Mouse (Mus musculus) common myeloid progenitor, adult 5-6 weeks (primary cell): ENCODE measurements around the gene Dgcr2. TPM values are rescaled to one million over a fixed set of nuclear protein-coding genes. Genes with fewer than 3 reads are reported as not detected.

Experiments used
- ATAC-seq: replicated peaks from 2 replicates; pipeline ENCODE4 v1.8.0; 2016; ENCODE audit warnings: low read depth, mild to moderate bottlenecking, moderate TSS enrichment, inconsistent platforms; ENCODE audit not compliant: poor library complexity, severe bottlenecking
- total RNA-seq: library from RNA; stranded (forward); fragments of 200-1000, 187-1606 nt; gene quantifications from 2 replicates; pipeline ENCODE4 v1.2.3, GENCODE M21; 2017

Dgcr2 gene
- total RNA-seq, 1 experiment from 2014 or later, result 43.8 TPM

DNA sequence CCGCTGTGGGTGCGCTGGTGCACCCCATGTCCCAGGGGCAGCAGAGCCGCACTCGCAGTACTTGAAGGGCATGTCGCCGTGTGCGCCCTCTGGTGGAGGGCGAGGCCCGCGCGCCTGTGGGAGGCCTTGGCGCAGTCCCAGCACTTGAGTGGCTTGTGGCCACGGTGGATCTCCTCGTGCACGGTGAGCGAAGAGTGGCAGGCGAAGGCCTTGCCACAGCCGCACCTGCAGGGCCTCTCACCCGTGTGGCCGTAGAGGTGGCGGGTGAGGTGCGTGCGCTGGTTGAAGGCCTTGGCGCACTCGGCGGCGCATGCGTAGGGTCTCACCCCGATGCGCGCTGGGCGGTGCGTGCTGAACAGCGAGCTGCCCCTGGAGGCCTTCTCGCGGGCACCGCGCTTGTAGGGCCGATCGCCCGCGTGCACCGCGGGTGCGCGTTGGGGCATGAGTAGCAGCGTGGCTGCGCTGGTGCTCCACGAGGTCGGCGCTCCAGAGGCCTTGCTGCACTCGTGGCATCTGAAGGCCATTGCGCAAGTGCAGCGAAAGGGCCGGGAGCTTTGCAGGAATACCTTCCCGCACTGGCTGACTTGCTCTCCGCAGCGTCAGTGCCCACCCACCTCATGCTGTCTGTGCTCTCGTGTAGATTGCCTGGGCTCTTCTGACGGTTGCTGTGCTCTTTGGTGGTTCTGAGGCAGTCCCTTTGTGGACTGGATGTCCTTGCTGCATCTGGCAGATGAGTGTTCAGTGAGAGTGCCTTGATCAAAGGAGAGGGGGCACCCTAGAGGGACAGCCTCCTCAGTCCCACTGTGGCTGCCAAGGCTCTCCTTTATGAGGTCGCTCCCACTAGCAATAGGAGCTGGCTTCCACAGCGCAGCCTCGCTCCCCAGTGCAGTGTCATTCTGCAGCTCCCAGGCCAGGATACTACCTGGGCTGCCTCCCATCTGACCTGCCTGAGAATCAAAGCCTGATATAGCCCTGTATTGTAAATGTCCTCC, 82.7 kb downstream of the Dgcr2 start:
- peak; percentile 78 for ATAC-seq

DNA sequence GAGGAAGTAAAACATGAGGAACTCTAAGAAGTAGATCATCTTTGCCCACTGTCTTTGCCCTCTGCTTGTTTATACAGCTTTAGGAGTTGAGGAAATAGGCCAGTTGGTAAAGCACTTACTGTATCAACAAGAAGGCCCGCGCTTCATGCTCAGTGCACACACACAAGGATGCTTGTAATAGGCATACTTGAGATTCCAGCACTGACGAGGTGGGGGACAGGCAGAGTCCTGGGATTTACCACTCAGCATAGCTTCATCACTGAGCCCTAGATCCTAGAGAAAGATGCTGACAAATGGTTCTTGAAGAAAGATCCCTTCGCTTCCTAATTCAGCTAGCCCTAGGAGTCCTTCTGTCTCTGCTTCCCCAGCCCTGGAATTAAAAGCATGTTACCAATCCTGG, 85.2 kb downstream of the Dgcr2 start:
- ATAC-seq, result no peak

GRCm38 (mm10) chr16:17812120-17812519, 86.2 kb downstream of the Dgcr2 start:
- ATAC-seq, result peak; percentile 43

GRCm38 (mm10) chr16:17809711-17810110, 88.7 kb downstream of the Dgcr2 start:
- ATAC-seq, result peak; percentile 20; the same call in 1 of the 2 replicates

- ATAC-seq, result no peak
These were observed 89.2 kb downstream of the Dgcr2 start for GRCm38 (mm10) chr16:17809125-17809524.

DNA sequence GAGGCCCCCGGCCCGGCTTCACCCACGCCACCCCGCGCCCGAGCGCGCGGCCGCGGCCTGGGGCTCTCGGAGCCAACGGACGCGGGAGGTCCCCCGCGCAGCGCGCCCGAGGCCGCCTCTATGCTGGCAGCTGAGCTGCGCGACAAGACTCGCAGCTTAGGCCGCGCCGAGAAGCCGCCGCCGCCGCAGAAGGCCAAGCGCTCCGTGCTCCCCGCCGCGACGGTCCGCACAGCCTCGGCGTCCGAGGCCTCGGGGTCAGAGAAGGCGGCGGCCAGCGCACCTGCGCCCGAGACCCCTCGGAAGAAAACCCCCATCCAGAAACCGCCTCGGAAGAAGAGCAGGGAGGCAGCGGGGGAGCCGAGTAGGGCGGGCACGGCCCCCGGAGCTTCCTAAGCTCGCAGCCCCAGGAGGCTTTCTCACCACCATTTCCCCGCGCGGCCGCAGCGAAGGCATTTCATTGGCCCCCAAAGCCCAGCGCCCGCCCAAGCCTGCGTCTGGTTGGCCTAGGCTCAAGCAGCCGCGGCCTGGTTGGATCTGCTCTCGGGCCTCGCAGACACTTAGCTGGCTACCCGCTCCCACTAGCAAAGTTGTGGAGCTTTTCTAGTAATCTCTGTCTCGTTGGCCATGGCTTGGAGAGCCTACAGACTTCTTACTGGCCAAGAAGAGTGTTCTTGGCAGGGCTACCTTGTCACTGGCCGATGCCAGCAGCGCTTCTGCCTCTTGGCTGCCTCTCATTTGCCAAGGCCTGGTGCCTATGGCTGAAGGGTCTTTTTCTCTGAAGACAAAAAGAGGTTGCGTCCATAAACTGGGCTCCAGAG, 91.0 kb downstream of the Dgcr2 start:
- ATAC-seq, result peak; percentile 75

GRCm38 (mm10) chr16:17806581-17807191, 91.7 kb downstream of the Dgcr2 start:
- ATAC-seq, result no peak

GRCm38 (mm10) chr16:17804982-17805381, 93.4 kb downstream of the Dgcr2 start:
- ATAC-seq, result no peak

GRCm38 (mm10) chr16:17804449-17804912, 93.9 kb downstream of the Dgcr2 start:
- 0 out of 2 replicates have a peak, but pooled peaks have one; percentile 5 for ATAC-seq

DNA sequence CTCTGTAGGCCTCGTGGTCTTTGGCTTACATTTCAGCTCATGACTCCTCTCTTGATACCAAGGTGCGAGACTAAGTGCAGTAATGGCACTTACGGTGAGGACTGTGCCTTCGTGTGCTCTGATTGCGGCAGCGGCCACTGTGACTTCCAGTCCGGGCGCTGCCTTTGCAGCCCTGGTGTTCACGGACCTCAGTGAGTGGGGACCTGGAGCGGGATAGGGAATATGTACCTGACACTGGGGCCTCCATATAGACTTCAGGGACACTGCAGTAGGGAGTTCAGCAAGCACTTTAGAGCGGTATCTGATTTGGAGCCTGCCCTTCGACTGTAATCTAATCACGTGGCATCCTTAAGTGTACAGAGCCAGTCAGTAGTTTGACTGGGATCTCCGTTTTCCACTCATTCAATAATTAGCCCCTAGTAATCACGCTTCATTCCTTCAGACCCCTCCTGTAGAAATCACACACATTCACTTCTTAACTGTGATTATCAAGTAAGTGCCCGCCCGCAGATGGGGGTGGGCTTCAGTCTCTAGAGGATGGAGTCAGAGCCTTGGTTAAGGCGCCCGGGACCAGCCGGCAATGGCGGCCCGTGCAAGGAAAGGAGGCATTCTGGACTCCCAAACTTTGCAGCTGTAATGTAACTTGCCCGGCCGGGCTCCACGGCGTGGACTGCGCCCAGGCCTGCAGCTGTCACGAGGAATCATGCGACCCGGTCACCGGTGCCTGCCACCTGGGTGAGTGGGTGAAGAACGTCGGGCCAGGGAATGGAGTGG, 94.5 kb downstream of the Dgcr2 start:
- no peak for ATAC-seq

DNA sequence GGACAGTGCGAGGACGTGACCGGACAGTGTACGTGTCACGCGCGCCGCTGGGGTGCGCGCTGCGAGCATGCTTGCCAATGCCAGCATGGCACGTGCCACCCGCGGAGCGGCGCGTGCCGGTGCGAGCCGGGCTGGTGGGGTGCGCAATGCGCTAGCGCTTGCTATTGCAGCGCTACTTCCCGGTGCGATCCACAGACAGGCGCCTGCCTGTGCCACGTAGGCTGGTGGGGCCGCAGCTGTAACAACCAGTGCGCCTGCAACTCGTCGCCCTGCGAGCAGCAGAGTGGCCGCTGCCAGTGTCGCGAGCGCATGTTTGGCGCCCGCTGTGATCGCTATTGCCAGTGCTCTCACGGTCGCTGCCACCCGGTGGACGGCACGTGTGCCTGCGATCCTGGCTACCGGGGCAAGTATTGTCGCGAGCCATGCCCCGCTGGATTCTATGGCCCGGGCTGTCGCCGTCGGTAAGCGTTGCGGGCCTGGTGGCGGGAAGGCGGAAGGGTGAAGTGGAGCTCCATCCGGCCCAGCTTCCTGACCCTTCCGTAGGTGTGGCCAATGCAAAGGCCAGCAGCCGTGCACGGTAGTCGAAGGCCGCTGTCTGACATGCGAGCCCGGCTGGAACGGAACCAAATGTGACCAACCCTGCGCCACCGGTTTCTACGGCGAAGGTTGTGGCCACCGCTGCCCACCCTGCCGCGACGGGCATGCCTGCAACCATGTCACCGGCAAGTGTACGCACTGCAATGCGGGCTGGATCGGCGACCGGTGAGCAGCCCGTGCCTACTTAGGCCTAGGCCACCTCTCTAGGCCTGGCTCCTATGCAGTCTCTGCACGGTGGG, 95.3 kb downstream of the Dgcr2 start:
- ATAC-seq, result 0 out of 2 replicates have a peak, but pooled peaks have one; percentile 12

DNA sequence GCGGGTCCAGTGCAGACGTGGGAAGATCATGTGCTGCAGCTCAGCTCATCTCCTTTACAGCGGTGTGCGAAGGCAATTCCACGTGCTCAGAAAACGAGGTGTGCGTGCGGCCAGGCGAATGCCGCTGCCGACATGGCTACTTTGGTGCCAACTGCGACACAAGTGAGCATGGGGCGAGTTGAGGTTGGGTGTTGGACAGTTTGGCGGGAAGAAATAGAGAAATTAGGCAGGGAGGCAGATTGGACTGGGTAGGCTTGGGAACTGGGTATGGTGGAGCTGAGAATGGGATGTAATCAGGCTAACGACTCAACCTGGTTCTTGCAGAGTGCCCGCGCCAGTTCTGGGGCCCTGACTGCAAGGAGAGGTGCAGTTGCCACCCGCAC, 95.9 kb downstream of the Dgcr2 start:
- no peak for ATAC-seq

DNA sequence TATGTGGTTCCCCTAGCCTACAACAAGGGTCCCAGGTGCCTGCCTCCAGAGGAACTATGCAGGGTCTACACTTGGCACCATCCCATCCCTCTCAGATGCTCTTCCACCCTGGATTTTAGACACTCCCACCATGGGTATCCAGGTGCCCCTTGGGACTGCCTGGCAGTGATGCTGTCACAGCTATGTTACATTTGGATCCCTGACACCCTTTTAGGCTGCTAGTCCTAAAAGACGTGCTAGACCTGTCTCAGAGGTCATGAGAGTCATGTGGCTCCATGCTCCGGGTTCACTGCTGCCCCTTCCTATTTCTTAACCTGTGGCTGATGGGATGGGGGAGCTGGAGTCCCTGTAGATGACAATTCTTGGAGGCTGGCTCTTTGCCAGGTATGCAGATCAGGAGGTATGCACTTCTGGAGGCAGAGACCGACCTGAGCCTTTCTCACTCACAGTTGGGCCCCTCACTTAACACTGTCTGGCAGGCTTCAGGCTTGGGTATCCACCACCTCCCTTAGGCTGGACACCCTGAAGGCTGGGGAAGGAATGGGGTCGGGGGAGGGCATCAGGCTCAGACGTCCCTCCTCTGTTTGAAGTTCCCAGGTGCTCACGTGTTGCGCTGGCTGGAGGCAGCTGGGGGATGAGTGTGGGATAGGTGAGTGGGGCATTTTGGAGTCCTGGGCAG, 96.4 kb downstream of the Dgcr2 start:
- no peak for ATAC-seq

- ATAC-seq, result no peak
These were observed 98.8 kb downstream of the Dgcr2 start for GRCm38 (mm10) chr16:17799584-17799983.

DNA sequence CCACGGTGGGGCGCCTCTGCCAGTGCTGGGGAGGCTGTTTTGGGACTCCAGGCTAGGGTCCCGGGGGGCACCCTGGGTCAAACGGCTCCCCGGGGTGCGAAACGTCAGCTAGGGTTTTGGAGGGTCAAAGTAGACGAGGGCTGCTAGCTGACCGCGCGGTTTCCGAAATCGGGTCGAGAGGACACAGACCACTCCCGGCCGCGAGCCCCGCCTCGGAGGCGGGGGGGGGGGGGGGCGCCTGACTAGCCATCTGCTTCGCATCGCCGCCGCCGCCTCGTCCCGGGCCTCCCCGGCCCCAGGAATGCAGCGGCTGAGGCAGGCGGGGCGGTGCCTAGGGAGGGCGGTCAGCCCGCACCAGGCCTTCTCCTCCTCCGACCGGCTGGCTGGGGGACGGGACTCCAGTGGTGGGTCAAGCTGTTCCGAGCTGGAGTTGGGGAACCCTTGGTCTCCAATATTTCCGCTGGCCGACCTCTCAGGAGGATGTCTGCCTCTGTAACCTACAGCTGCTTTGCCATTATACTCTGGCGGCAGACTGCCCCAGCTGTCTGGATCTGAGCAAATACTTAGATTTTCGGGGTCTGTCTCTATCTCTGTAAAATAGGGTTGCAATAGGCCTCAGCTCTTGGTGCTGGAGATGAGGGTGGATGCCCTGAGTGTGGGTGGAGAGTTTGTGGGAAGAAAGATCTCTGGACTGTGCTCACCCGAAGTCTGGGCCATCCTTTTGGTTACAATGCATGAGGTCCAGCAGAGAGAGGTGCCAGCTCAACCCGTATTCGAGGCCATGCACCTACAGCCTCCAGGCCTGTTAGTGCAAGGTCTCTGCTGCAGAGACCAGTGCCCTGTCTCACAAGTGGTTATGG, 99.8 kb downstream of the Dgcr2 start:
- ATAC-seq, result no peak

- peak; percentile 23; the same call in 1 of the 2 replicates for ATAC-seq
These were observed 100.5 kb downstream of the Dgcr2 start for GRCm38 (mm10) chr16:17797812-17798311.
